Mouse (Mus musculus): ENCODE measurements at regions not wholly inside any gene's neighbourhood (a gene's known extent, or its start where the extent isn't known, plus 50 kb on each side); places are given as distances from the start of the nearest gene placed in this dataset.

- Histone ChIP-seq H3K27me3 (no peaks in the 10 kb centered on the region), H3K4me3 (no peak overlapping the region), H3K4me2 (replicated peaks) (no peak overlapping the region), H3K9me3 (no peaks in the 10 kb centered on the region), H3K9ac (no peak overlapping the region), H3K36me3 (no peaks in the 10 kb centered on the region), H3K27ac (no peak overlapping the region), H3K4me1 (no peaks in the 10 kb centered on the region)
- WGBS, result 84% methylated on average over 4 of the region's 4 CpGs
- ATAC-seq (ENCODE audit: insufficient number of reproducible peaks, insufficient read depth, low FRiP score, low TSS enrichment), result no peak
These were observed 60.4 kb upstream of the Mocs1 start for GRCm38 (mm10) chr17:49367791-49368190.

GRCm38 (mm10) chr17:49368476-49369269 is 59.5 kb upstream of the Mocs1 start:
- Histone ChIP-seq H3K27ac (no peak overlapping the region), H3K9ac (no peak overlapping the region), H3K36me3 (no peaks in the 10 kb centered on the region), H3K4me3 (no peak overlapping the region), H3K4me1 (no peaks in the 10 kb centered on the region), H3K4me2 (replicated peaks) (no peak overlapping the region), H3K27me3 (no peaks in the 10 kb centered on the region), H3K9me3 (no peaks in the 10 kb centered on the region)
- 59% methylated on average over 2 of the region's 2 CpGs for WGBS
- no peak for ATAC-seq (ENCODE audit: insufficient number of reproducible peaks, insufficient read depth, low FRiP score, low TSS enrichment)

GRCm38 (mm10) chr17:49377626-49378025 is 50.5 kb upstream of the Mocs1 start:
- 69% methylated on average over 11 of the region's 11 CpGs for WGBS
- ATAC-seq (ENCODE audit: insufficient number of reproducible peaks, insufficient read depth, low FRiP score, low TSS enrichment), result no peak
- no peak overlapping the region for H3K4me3 ChIP-seq

More at GRCm38 (mm10) chr17:49377626-49378025, 50.5 kb upstream of the Mocs1 start:
- H3K27me3 ChIP-seq, result no peaks in the 10 kb centered on the region
- H3K36me3 ChIP-seq, result no peaks in the 10 kb centered on the region
- no peak overlapping the region for H3K27ac ChIP-seq
- H3K4me1 ChIP-seq, result no peaks in the 10 kb centered on the region
- no peak overlapping the region for H3K9ac ChIP-seq
- H3K9me3 ChIP-seq, result no peaks in the 10 kb centered on the region
- no peak overlapping the region for H3K4me2 ChIP-seq (replicated peaks)

Data from embryonic facial prominence, embryonic 12.5 days (tissue).